Comparison of ENCODE assay signal across 8 mouse cellular contexts in the genomic region with DNA sequence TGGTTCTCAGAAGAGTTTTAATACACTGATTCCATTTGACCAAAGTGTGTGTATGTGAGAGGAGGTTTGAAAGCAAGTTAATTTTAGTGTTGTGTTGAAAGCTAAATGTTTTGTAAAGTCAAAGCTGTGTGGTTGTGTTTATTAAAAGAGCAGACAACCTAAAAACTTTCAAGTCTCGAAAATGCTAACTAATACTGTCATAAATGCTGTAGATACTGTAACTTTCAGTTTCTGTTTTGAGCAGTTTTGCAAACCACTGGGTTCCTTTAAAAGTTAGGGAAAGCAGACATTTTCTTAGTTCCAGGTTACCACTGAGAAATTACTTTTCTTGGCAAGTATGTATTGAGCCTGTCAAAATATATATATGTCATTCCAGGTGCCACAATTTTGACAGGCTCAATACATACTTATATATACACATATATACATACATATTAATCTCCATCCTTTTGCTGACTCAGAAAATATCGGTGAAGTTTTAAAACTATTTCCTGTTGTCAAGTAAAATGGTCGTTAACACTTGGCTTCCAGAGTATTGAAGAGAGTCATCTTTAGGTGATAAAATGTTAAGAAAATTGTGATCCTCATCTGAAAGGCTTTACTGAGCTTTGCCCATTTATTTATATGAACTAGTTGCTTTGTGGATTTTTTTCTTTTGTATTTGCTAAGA. TPM values are rescaled to one million over a fixed set of nuclear protein-coding genes. Genes with fewer than 3 reads are reported as not detected.
DNase-seq lines count a peak whose midpoint lies in the region; ATAC-seq and TF ChIP-seq lines count a peak whose summit lies in the region.

No protein-coding gene starts in this region.

- H3K4me3 ChIP-seq in heart, postnatal 0 days (ENCODE audit: low read depth, low read length), result peak overlapping the region; percentile 75
- H3K4me3 ChIP-seq in hindbrain, embryonic 13.5 days, result peak overlapping the region; percentile 99
- peak overlapping the region; percentile 98 for H3K4me3 ChIP-seq in midbrain, embryonic 14.5 days (replicated peaks; ENCODE audit: low read depth, low read length)

- no peak overlapping the region for H3K27ac ChIP-seq in heart, postnatal 0 days (ENCODE audit: low read depth)
- no peak overlapping the region for H3K27ac ChIP-seq in hindbrain, embryonic 13.5 days
- H3K27ac ChIP-seq in midbrain, embryonic 14.5 days (replicated peaks; ENCODE audit: low read depth, low read length), result no peak overlapping the region

- peak overlapping the region; percentile 83 for H3K4me2 ChIP-seq in heart, postnatal 0 days (ENCODE audit: low read depth, low read length)
- peak overlapping the region; percentile 87 for H3K4me2 ChIP-seq in hindbrain, embryonic 13.5 days
- peak overlapping the region; percentile 87 for H3K4me2 ChIP-seq in midbrain, embryonic 14.5 days (ENCODE audit: low read length)

- no peak for ATAC-seq in heart, postnatal 0 days (ENCODE audit: insufficient read depth, low read depth)
- no peak for ATAC-seq in hindbrain, embryonic 13.5 days (ENCODE audit: low FRiP score)
- no peak for ATAC-seq in midbrain, embryonic 14.5 days (ENCODE audit: low FRiP score, low TSS enrichment)

- WGBS in heart, postnatal 0 days, result 45% methylated on average over 3 of the region's 3 CpGs
- 79% methylated on average over 3 of the region's 3 CpGs for WGBS in hindbrain, embryonic 13.5 days
- 87% methylated on average over 3 of the region's 3 CpGs for WGBS in midbrain, embryonic 14.5 days

- H3K36me3 ChIP-seq in heart, postnatal 0 days (replicated peaks; ENCODE audit: control insufficient read depth, insufficient read depth, low read length), result peaks cover 10% of the 10 kb centered on the region
- H3K36me3 ChIP-seq in hindbrain, embryonic 13.5 days, result peaks cover 10% of the 10 kb centered on the region
- H3K36me3 ChIP-seq in midbrain, embryonic 14.5 days (ENCODE audit: control insufficient read depth, insufficient read depth, low read length), result peaks cover 8% of the 10 kb centered on the region

- H3K9me3 ChIP-seq in heart, postnatal 0 days (replicated peaks; ENCODE audit: control insufficient read depth, low read length), result no peaks in the 10 kb centered on the region
- H3K9me3 ChIP-seq in hindbrain, embryonic 13.5 days, result no peaks in the 10 kb centered on the region
- H3K9me3 ChIP-seq in midbrain, embryonic 14.5 days (ENCODE audit: control insufficient read depth, low read length), result no peaks in the 10 kb centered on the region

- no peak for TF ChIP-seq CTCF in heart, postnatal 0 days (IDR thresholded peaks at IDR 0.05; ENCODE audit: low read depth)

- H3K9ac ChIP-seq in heart, postnatal 0 days (replicated peaks; ENCODE audit: low read depth, low read length), result peak overlapping the region; percentile 77
- peak overlapping the region; percentile 96 for H3K9ac ChIP-seq in hindbrain, embryonic 13.5 days
- H3K9ac ChIP-seq in midbrain, embryonic 14.5 days (replicated peaks; ENCODE audit: low read length), result peak overlapping the region; percentile 80

- peaks cover 5% of the 10 kb centered on the region; the same call in 1 of the 2 replicates for H3K4me1 ChIP-seq in heart, postnatal 0 days (ENCODE audit: control insufficient read depth, insufficient read depth)
- H3K4me1 ChIP-seq in hindbrain, embryonic 13.5 days (replicated peaks), result peaks cover 26% of the 10 kb centered on the region
- H3K4me1 ChIP-seq in midbrain, embryonic 14.5 days (ENCODE audit: control insufficient read depth, insufficient read depth, low read length), result peaks cover 11% of the 10 kb centered on the region; the same call in 1 of the 2 replicates

- intact Hi-C loops in heart, postnatal 36 days (cut with DNase I), result loop anchor here (2.0 kb wide), 1 partner anchor 47 kb away; a partner anchor contains a TSS
- intact Hi-C loops in left cerebral cortex, postnatal 36 days (cut with DNase I), result loop anchor here (2.0 to 5.0 kb wide), 2 partner anchors 47 to 96 kb away; a partner anchor contains a TSS

- DNase-seq in heart, postnatal 0 days (ENCODE audit: low spot score), result no peak
- DNase-seq in heart, postnatal 36 days, result no peak
- DNase-seq in Muller cell, postnatal 12 days (ENCODE audit: inconsistent ontology term), result peak; percentile 22
- DNase-seq in midbrain, embryonic 14.5 days, result no peak
- DNase-seq in adrenal gland, postnatal 4 days (ENCODE audit: low spot score in 2 of 2), result no peak
- no peak for DNase-seq in left cerebral cortex, postnatal 36 days (ENCODE audit: low spot score in 2 of 2)
- DNase-seq in urinary bladder, postnatal 36 days (ENCODE audit: low spot score in 2 of 2), result no peak

- no peaks in the 10 kb centered on the region for H3K27me3 ChIP-seq in heart, postnatal 0 days (ENCODE audit: control insufficient read depth, insufficient read depth, low read length)
- H3K27me3 ChIP-seq in hindbrain, embryonic 13.5 days, result no peaks in the 10 kb centered on the region
- H3K27me3 ChIP-seq in midbrain, embryonic 14.5 days (ENCODE audit: control insufficient read depth, insufficient read depth, low read length), result no peaks in the 10 kb centered on the region

- no peak for TF ChIP-seq EP300 in heart, postnatal 0 days (IDR thresholded peaks at IDR 0.05; ENCODE audit: low read depth)

RNA-seq across cellular contexts. Expression of a gene that starts 1.2 kb away (rescaled TPM):
- total RNA-seq in heart, postnatal 0 days (2014; rRNA removed; ENCODE audit: low replicate concordance), result 82.6 and 104 TPM in 2 replicates
- polyA plus RNA-seq in heart, postnatal 0 days (2015; fragmentation: Nextera tagmentation; extraction: Ambion mirVana), result 177 and 180 TPM in 2 replicates
- 10 to 100 TPM; 54.3 to 55.2 TPM for total RNA-seq in heart, postnatal 36 days (2021)
- polyA plus RNA-seq in hindbrain, embryonic 13.5 days (2015; fragmentation: Nextera tagmentation; extraction: Ambion mirVana), result 233 and 239 TPM in 2 replicates
- 249 and 256 TPM in 2 replicates for polyA plus RNA-seq in midbrain, embryonic 14.5 days (2014; fragmentation: Nextera tagmentation; extraction: Ambion mirVana)
- total RNA-seq in adrenal gland, postnatal 4 days (2021), result 100 to 1,000 TPM in 1 of 2 experiments, 10 to 100 TPM in 1; 99.9 to 102 TPM
- 10 to 100 TPM; 68.7 to 77.3 TPM for total RNA-seq in left cerebral cortex, postnatal 36 days (2021)

RNA-seq across cellular contexts. Expression of a gene that starts 25.9 kb away (rescaled TPM):
- total RNA-seq in heart, postnatal 0 days (2014; rRNA removed; ENCODE audit: low replicate concordance), result 33.5 and 34.4 TPM in 2 replicates
- 6.7 and 7.4 TPM in 2 replicates for polyA plus RNA-seq in heart, postnatal 0 days (2015; fragmentation: Nextera tagmentation; extraction: Ambion mirVana)
- total RNA-seq in heart, postnatal 36 days (2021), result 10 to 100 TPM; 18.7 to 20.3 TPM
- polyA plus RNA-seq in hindbrain, embryonic 13.5 days (2015; fragmentation: Nextera tagmentation; extraction: Ambion mirVana), result 14.7 and 15.9 TPM in 2 replicates
- polyA plus RNA-seq in midbrain, embryonic 14.5 days (2014; fragmentation: Nextera tagmentation; extraction: Ambion mirVana), result 23.4 and 28.6 TPM in 2 replicates
- total RNA-seq in adrenal gland, postnatal 4 days (2021), result 10 to 100 TPM; 31.7 to 32.5 TPM
- total RNA-seq in left cerebral cortex, postnatal 36 days (2021), result 100 to 1,000 TPM; 299 to 314 TPM

RNA-seq across cellular contexts. Expression of a gene that starts 31.5 kb away (rescaled TPM):
- 1.8 and 2.0 TPM in 2 replicates for total RNA-seq in heart, postnatal 0 days (2014; rRNA removed; ENCODE audit: low replicate concordance)
- polyA plus RNA-seq in heart, postnatal 0 days (2015; fragmentation: Nextera tagmentation; extraction: Ambion mirVana), result 0.56 and 0.65 TPM in 2 replicates
- under 1 TPM; 0.70 to 0.80 TPM for total RNA-seq in heart, postnatal 36 days (2021)
- 0.34 and 0.43 TPM in 2 replicates for polyA plus RNA-seq in hindbrain, embryonic 13.5 days (2015; fragmentation: Nextera tagmentation; extraction: Ambion mirVana)
- 0.42 and 0.43 TPM in 2 replicates for polyA plus RNA-seq in midbrain, embryonic 14.5 days (2014; fragmentation: Nextera tagmentation; extraction: Ambion mirVana)
- total RNA-seq in adrenal gland, postnatal 4 days (2021), result 10 to 100 TPM in 1 of 2 experiments, 1 to 10 TPM in 1; 6.7 to 12.2 TPM
- total RNA-seq in left cerebral cortex, postnatal 36 days (2021), result 1 to 10 TPM; 1.0 to 1.9 TPM

RNA-seq across cellular contexts. Expression of a gene that starts 47.2 kb away (rescaled TPM):
- total RNA-seq in heart, postnatal 0 days (2014; rRNA removed; ENCODE audit: low replicate concordance), result 3.1 and 6.0 TPM in 2 replicates
- polyA plus RNA-seq in heart, postnatal 0 days (2015; fragmentation: Nextera tagmentation; extraction: Ambion mirVana), result 4.1 and 4.3 TPM in 2 replicates
- 1 to 10 TPM; 2.6 to 3.2 TPM for total RNA-seq in heart, postnatal 36 days (2021)
- 26.2 and 27.1 TPM in 2 replicates for polyA plus RNA-seq in hindbrain, embryonic 13.5 days (2015; fragmentation: Nextera tagmentation; extraction: Ambion mirVana)
- polyA plus RNA-seq in midbrain, embryonic 14.5 days (2014; fragmentation: Nextera tagmentation; extraction: Ambion mirVana), result 26.5 and 27.9 TPM in 2 replicates
- total RNA-seq in adrenal gland, postnatal 4 days (2021), result 10 to 100 TPM; 15.6 to 16.9 TPM
- total RNA-seq in left cerebral cortex, postnatal 36 days (2021), result 10 to 100 TPM; 20.5 to 32.5 TPM

RNA-seq across cellular contexts. Expression of a gene that starts 57.0 kb away (rescaled TPM):
- 4.0 and 4.7 TPM in 2 replicates for total RNA-seq in heart, postnatal 0 days (2014; rRNA removed; ENCODE audit: low replicate concordance)
- 3.4 and 3.5 TPM in 2 replicates for polyA plus RNA-seq in heart, postnatal 0 days (2015; fragmentation: Nextera tagmentation; extraction: Ambion mirVana)
- total RNA-seq in heart, postnatal 36 days (2021), result 1 to 10 TPM; 5.3 to 5.5 TPM
- 3.5 and 4.3 TPM in 2 replicates for polyA plus RNA-seq in hindbrain, embryonic 13.5 days (2015; fragmentation: Nextera tagmentation; extraction: Ambion mirVana)
- 2.7 and 4.3 TPM in 2 replicates for polyA plus RNA-seq in midbrain, embryonic 14.5 days (2014; fragmentation: Nextera tagmentation; extraction: Ambion mirVana)
- total RNA-seq in adrenal gland, postnatal 4 days (2021), result 10 to 100 TPM in 1 of 2 experiments, 1 to 10 TPM in 1; 8.3 to 10.0 TPM
- total RNA-seq in left cerebral cortex, postnatal 36 days (2021), result 10 to 100 TPM; 15.0 to 21.4 TPM
